Comparison of ENCODE assay signal across 16 mouse cellular contexts in genomic region chr12:26472770-26473481, GRCm38 (mm10). TPM values are rescaled to one million over a fixed set of nuclear protein-coding genes. Genes with fewer than 3 reads are reported as not detected.
A peak's percentile ranks its signal among the peaks of the same experiment; 100 is the strongest.
DNase-seq lines count a peak whose midpoint lies in the region; ATAC-seq and TF ChIP-seq lines count a peak whose summit lies in the region.
"Had no signal": no experiment of that assay in that cellular context is flagged by ENCODE, and none has a peak within 500 bp of the region (broad histone marks: within the 10 kb centered on the region; RNA-seq: fewer than 3 reads in every experiment).

No protein-coding gene starts in this region.

- WGBS in heart, embryonic 11.5 days (ENCODE audit: insufficient replicate concordance): 63% methylated on average over 3 of the region's 3 CpGs
- 83% methylated on average over 3 of the region's 3 CpGs for WGBS in stomach, embryonic 15.5 days
- 85% methylated on average over 3 of the region's 3 CpGs for WGBS in stomach, postnatal 0 days
- WGBS in liver, embryonic 16.5 days (ENCODE audit: insufficient replicate concordance): 19% methylated on average over 3 of the region's 3 CpGs
- WGBS in kidney, embryonic 16.5 days: 90% methylated on average over 3 of the region's 3 CpGs

- no peaks in the 10 kb centered on the region for H3K36me3 ChIP-seq in heart, embryonic 11.5 days (ENCODE audit: control insufficient read depth, insufficient read depth, low read length)
- no peaks in the 10 kb centered on the region for H3K36me3 ChIP-seq in stomach, embryonic 15.5 days
- H3K36me3 ChIP-seq in stomach, postnatal 0 days (ENCODE audit: control insufficient read depth, insufficient read depth, low read length): no peaks in the 10 kb centered on the region
- H3K36me3 ChIP-seq in liver, embryonic 16.5 days (ENCODE audit: control insufficient read depth, insufficient read depth): no peaks in the 10 kb centered on the region
- H3K36me3 ChIP-seq in kidney, embryonic 16.5 days (ENCODE audit: insufficient read depth, low read length): no peaks in the 10 kb centered on the region
- H3K36me3 ChIP-seq: midbrain, embryonic 12.5 days had no signal

- H3K27me3 ChIP-seq in heart, embryonic 11.5 days (ENCODE audit: control insufficient read depth, insufficient read depth, low read length): no peaks in the 10 kb centered on the region; the same call in 1 of the 2 replicates
- H3K27me3 ChIP-seq in stomach, embryonic 15.5 days (replicated peaks): no peaks in the 10 kb centered on the region
- no peaks in the 10 kb centered on the region for H3K27me3 ChIP-seq in stomach, postnatal 0 days (ENCODE audit: control insufficient read depth, insufficient read depth, low read length)
- H3K27me3 ChIP-seq in liver, embryonic 16.5 days (ENCODE audit: control insufficient read depth, insufficient read depth, low read depth, low read length): no peaks in the 10 kb centered on the region
- no peaks in the 10 kb centered on the region for H3K27me3 ChIP-seq in kidney, embryonic 16.5 days (ENCODE audit: insufficient read depth, low read length)
- H3K27me3 ChIP-seq: midbrain, embryonic 12.5 days had no signal

- TF ChIP-seq EP300 in stomach, postnatal 0 days (optimal IDR thresholded peaks at IDR 0.05): no peak

- no peaks in the 10 kb centered on the region for H3K9me3 ChIP-seq in heart, embryonic 11.5 days (replicated peaks; ENCODE audit: control insufficient read depth, low read length)
- no peaks in the 10 kb centered on the region for H3K9me3 ChIP-seq in stomach, embryonic 15.5 days
- H3K9me3 ChIP-seq in stomach, postnatal 0 days (ENCODE audit: control insufficient read depth, low read length): no peaks in the 10 kb centered on the region
- H3K9me3 ChIP-seq in liver, embryonic 16.5 days (replicated peaks; ENCODE audit: control insufficient read depth, low read length): no peaks in the 10 kb centered on the region
- no peaks in the 10 kb centered on the region for H3K9me3 ChIP-seq in kidney, embryonic 16.5 days (ENCODE audit: low read length)
- H3K9me3 ChIP-seq: midbrain, embryonic 12.5 days had no signal

- peak overlapping the region; percentile 94 for H3K4me2 ChIP-seq in heart, embryonic 11.5 days
- H3K4me2 ChIP-seq in stomach, embryonic 15.5 days: no peak overlapping the region
- H3K4me2 ChIP-seq in stomach, postnatal 0 days (replicated peaks; ENCODE audit: low read depth): no peak overlapping the region
- H3K4me2 ChIP-seq in liver, embryonic 16.5 days (ENCODE audit: low read depth, low read length): peak overlapping the region; percentile 98
- no peak overlapping the region for H3K4me2 ChIP-seq in kidney, embryonic 16.5 days (replicated peaks; ENCODE audit: low read depth, low read length)
- H3K4me2 ChIP-seq: midbrain, embryonic 12.5 days had no signal

- no peak overlapping the region for H3K4me3 ChIP-seq in heart, embryonic 11.5 days (ENCODE audit: low read depth, low read length)
- H3K4me3 ChIP-seq in stomach, embryonic 15.5 days (replicated peaks): no peak overlapping the region
- no peak overlapping the region for H3K4me3 ChIP-seq in stomach, postnatal 0 days (ENCODE audit: low read depth, low read length)
- H3K4me3 ChIP-seq in liver, embryonic 16.5 days (ENCODE audit: low read depth, low read length): peak overlapping the region; percentile 10
- H3K4me3 ChIP-seq in kidney, embryonic 16.5 days (ENCODE audit: low read length): no peak overlapping the region
- H3K4me3 ChIP-seq: midbrain, embryonic 12.5 days had no signal

- peak; percentile 88 for ATAC-seq in heart, embryonic 11.5 days (replicated peaks; ENCODE audit: insufficient number of reproducible peaks, low FRiP score, low TSS enrichment)
- ATAC-seq in stomach, embryonic 15.5 days (ENCODE audit: insufficient read depth, low FRiP score, low read depth): peak; percentile 71; the same call in 1 of the 2 replicates
- ATAC-seq in stomach, postnatal 0 days (ENCODE audit: low FRiP score, low TSS enrichment): no peak
- peak; percentile 92 for ATAC-seq in liver, embryonic 16.5 days (ENCODE audit: low read depth)
- no peak for ATAC-seq in kidney, embryonic 16.5 days (ENCODE audit: low FRiP score, low TSS enrichment)
- ATAC-seq: forebrain, embryonic 14.5 days had no signal

- H3K9ac ChIP-seq in heart, embryonic 11.5 days (ENCODE audit: low read depth, low read length): no peak overlapping the region
- no peak overlapping the region for H3K9ac ChIP-seq in stomach, embryonic 15.5 days
- H3K9ac ChIP-seq in stomach, postnatal 0 days (ENCODE audit: low read length): no peak overlapping the region
- peak overlapping the region; percentile 51 for H3K9ac ChIP-seq in liver, embryonic 16.5 days (ENCODE audit: low read depth, low read length)
- no peak overlapping the region for H3K9ac ChIP-seq in kidney, embryonic 16.5 days (replicated peaks; ENCODE audit: low read length)
- H3K9ac ChIP-seq: midbrain, embryonic 12.5 days had no signal

- no peak for DNase-seq in heart, postnatal 36 days
- DNase-seq in stomach, postnatal 0 days (ENCODE audit: low spot score): no peak
- DNase-seq in T-cell, adult 2 months (ENCODE audit: low spot score): no peak
- DNase-seq in frontal cortex, postnatal 36 days (ENCODE audit: low spot score in 2 of 2): no peak
- DNase-seq: cerebellum, adult 2 months; heart, adult 18-20 months; heart, postnatal 4 days; lung, postnatal 14 days; right cerebral cortex, adult 18-20 months; thymus, adult 2 months had no signal

- TF ChIP-seq CTCF in stomach, postnatal 0 days (IDR thresholded peaks at IDR 0.05; ENCODE audit: low read depth): no peak

- peaks cover 3% of the 10 kb centered on the region; the same call in 1 of the 2 replicates for H3K4me1 ChIP-seq in heart, embryonic 11.5 days (ENCODE audit: control insufficient read depth, insufficient read depth, low read length)
- H3K4me1 ChIP-seq in stomach, embryonic 15.5 days: 0 out of 2 replicates have a peak, but pooled peaks cover 4% of the 10 kb centered on the region
- H3K4me1 ChIP-seq in stomach, postnatal 0 days (replicated peaks; ENCODE audit: control insufficient read depth, insufficient read depth): no peaks in the 10 kb centered on the region
- peaks cover 54% of the 10 kb centered on the region for H3K4me1 ChIP-seq in liver, embryonic 16.5 days (ENCODE audit: control insufficient read depth, low read depth, low read length)
- peaks cover 21% of the 10 kb centered on the region; the same call in 1 of the 2 replicates for H3K4me1 ChIP-seq in kidney, embryonic 16.5 days (ENCODE audit: insufficient read depth, low read length)

- H3K27ac ChIP-seq in heart, embryonic 11.5 days (ENCODE audit: low read depth, low read length): peak overlapping the region; percentile 80
- H3K27ac ChIP-seq in stomach, embryonic 15.5 days: no peak overlapping the region
- no peak overlapping the region for H3K27ac ChIP-seq in stomach, postnatal 0 days (replicated peaks)
- H3K27ac ChIP-seq in liver, embryonic 16.5 days (ENCODE audit: low read length): peak overlapping the region; percentile 91
- no peak overlapping the region for H3K27ac ChIP-seq in kidney, embryonic 16.5 days (ENCODE audit: low read length)
- H3K27ac ChIP-seq: midbrain, embryonic 12.5 days had no signal

- intact Hi-C loops in heart, postnatal 36 days (cut with DNase I): no loop called here

RNA-seq across cellular contexts. Expression of gene Cmpk2, which starts 3.9 kb away (rescaled TPM):
- polyA plus RNA-seq in heart, embryonic 11.5 days (2014; fragmentation: Nextera tagmentation; extraction: Ambion mirVana): 9.1 and 9.3 TPM in 2 replicates
- total RNA-seq in heart, postnatal 36 days (2021): 1 to 10 TPM; 4.6 to 9.9 TPM
- 6.2 and 6.7 TPM in 2 replicates for polyA plus RNA-seq in stomach, embryonic 15.5 days (2015; fragmentation: Nextera tagmentation; extraction: Ambion mirVana)
- polyA plus RNA-seq in stomach, postnatal 0 days (2015; fragmentation: Nextera tagmentation; extraction: Ambion mirVana): 2.9 and 4.3 TPM in 2 replicates
- 8.5 and 8.9 TPM in 2 replicates for polyA plus RNA-seq in liver, embryonic 16.5 days (2015; fragmentation: Nextera tagmentation; extraction: Ambion mirVana)
- 8.9 and 9.2 TPM in 2 replicates for polyA plus RNA-seq in kidney, embryonic 16.5 days (2015; fragmentation: Nextera tagmentation; extraction: Ambion mirVana)

RNA-seq across cellular contexts. Expression of gene Rsad2, which starts 16.7 kb away (rescaled TPM):
- 0.13 and 0.20 TPM in 2 replicates for polyA plus RNA-seq in heart, embryonic 11.5 days (2014; fragmentation: Nextera tagmentation; extraction: Ambion mirVana)
- 10 to 100 TPM in 1 of 2 experiments, 1 to 10 TPM in 1; 8.0 to 23.8 TPM for total RNA-seq in heart, postnatal 36 days (2021)
- polyA plus RNA-seq in stomach, embryonic 15.5 days (2015; fragmentation: Nextera tagmentation; extraction: Ambion mirVana): 1.5 and 1.6 TPM in 2 replicates
- 0.89 and 1.2 TPM in 2 replicates for polyA plus RNA-seq in stomach, postnatal 0 days (2015; fragmentation: Nextera tagmentation; extraction: Ambion mirVana)
- 11.2 and 12.8 TPM in 2 replicates for polyA plus RNA-seq in liver, embryonic 16.5 days (2015; fragmentation: Nextera tagmentation; extraction: Ambion mirVana)
- polyA plus RNA-seq in kidney, embryonic 16.5 days (2015; fragmentation: Nextera tagmentation; extraction: Ambion mirVana): 27.3 and 28.0 TPM in 2 replicates

RNA-seq across cellular contexts. Expression of gene Rnf144a, which starts 57.9 kb away (rescaled TPM):
- polyA plus RNA-seq in heart, embryonic 11.5 days (2014; fragmentation: Nextera tagmentation; extraction: Ambion mirVana): 4.6 and 7.4 TPM in 2 replicates
- 10 to 100 TPM; 13.4 to 23.5 TPM for total RNA-seq in heart, postnatal 36 days (2021)
- 19.2 and 20.0 TPM in 2 replicates for polyA plus RNA-seq in stomach, embryonic 15.5 days (2015; fragmentation: Nextera tagmentation; extraction: Ambion mirVana)
- 5.0 and 5.9 TPM in 2 replicates for polyA plus RNA-seq in stomach, postnatal 0 days (2015; fragmentation: Nextera tagmentation; extraction: Ambion mirVana)
- 2.3 and 3.2 TPM in 2 replicates for polyA plus RNA-seq in liver, embryonic 16.5 days (2015; fragmentation: Nextera tagmentation; extraction: Ambion mirVana)
- polyA plus RNA-seq in kidney, embryonic 16.5 days (2015; fragmentation: Nextera tagmentation; extraction: Ambion mirVana): 35.1 and 38.6 TPM in 2 replicates

Comparison
In these comparisons a context has a peak if more than half of its experiments do, and no peak if none do; other contexts are left out.
1. ATAC-seq: peak in heart, embryonic 11.5 days (single experiment), stomach, embryonic 15.5 days (single experiment) and liver, embryonic 16.5 days (single experiment); none in stomach, postnatal 0 days (single experiment) and kidney, embryonic 16.5 days (single experiment).
2. H3K27ac ChIP-seq: peak in heart, embryonic 11.5 days (single experiment) and liver, embryonic 16.5 days (single experiment); none in stomach, embryonic 15.5 days (single experiment), stomach, postnatal 0 days (single experiment) and kidney, embryonic 16.5 days (single experiment).
3. H3K4me2 ChIP-seq: peak in heart, embryonic 11.5 days (single experiment) and liver, embryonic 16.5 days (single experiment); none in stomach, embryonic 15.5 days (single experiment), stomach, postnatal 0 days (single experiment) and kidney, embryonic 16.5 days (single experiment).